Mouse (Mus musculus) c-Kit-positive CD71-negative TER-119-negative erythroid progenitor cells, embryonic 14.5 days (primary cell): ENCODE data around the gene Sh3pxd2a.
"Not testable (repeated sequence)": the region's sequence is repeated elsewhere in the genome, so short reads cannot be mapped to it uniquely, and the experiment has no call there.

ENCODE experiments used
- DNase-seq: peaks from one replicate; pipeline ENCODE4 v3.0.0-alpha.2; 2013; ENCODE audit warnings: low read depth

Sh3pxd2a gene

DNA sequence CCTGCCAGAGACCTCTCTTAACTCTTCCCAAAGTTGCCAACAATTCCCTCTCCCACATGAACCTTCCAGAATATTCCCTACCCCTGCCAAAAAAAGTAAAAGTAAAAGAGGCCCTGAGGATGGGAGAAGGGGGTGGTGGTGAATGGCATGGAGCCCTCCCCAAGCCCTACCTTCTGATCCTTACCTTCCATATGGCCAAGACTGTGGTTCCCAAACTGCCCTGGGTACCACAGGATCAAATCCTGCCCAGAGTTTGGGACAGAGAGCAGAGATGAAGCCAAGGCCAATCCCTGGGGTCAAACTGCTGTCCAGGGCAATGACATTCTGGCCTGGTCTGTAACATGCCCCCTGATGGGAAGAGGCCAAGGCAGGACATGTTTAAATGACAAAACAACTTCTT, 55.1 kb downstream of the Sh3pxd2a start:
- DNase-seq, result no peak

DNA sequence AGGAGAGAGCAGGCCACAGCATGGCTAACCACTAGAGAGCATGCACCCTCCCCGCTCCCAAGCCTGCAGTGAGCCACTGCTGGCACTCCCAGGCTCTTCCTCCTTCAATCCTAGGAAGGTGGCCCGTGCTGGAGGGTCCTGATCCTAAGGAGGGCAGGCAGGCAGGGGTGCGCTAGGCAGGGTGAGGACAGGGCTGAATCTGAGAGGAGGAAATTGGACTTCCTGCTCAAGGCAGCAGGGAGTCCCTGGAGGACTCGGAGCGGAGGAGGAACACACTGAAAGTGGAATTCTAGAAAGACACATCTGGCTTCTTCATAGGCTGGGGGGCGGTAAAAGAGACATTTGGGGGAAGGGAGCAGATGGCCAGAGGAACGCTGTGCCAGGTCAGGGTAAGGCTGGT, 55.5 kb downstream of the Sh3pxd2a start:
- no peak for DNase-seq

DNA sequence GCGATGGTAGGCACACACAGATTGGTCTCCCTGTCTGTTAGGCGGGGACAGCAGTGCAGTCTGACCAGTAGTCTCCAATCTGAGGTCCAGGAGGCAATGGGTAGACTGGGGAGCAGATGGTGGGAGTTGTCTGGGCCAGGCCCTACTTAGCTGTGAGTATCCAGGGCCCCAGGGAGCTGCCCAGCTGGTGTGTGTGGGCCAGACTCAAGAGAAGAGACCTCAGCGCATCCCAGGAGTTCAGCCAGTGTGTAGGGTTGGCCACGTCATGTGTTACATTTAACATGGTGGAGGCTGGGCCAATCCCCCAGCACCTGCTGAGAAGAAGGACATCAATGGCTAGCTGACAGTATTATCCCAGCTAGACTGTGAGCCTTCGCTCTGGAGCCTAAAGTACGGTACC, 56.9 kb downstream of the Sh3pxd2a start:
- no peak for DNase-seq

DNA sequence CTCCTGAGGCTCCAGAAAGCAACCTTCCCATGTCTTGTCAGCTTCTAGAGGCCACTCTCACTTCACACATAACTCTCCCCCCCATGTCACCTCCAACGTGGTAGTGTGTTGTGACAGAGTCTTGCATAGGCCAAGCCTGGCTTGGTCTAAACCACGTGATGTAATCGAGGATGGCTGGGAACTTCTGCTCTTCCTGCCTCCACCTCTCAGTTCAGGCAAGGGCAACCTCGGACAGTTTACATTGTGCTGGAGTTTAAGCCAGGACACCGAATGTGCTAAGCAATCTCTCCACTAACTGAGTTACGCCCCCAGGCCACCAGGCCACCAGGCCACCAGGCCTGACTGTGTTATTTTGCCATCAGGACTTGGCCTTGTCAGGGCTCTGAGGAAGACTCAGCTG, 57.7 kb downstream of the Sh3pxd2a start:
- DNase-seq, result no peak

DNA sequence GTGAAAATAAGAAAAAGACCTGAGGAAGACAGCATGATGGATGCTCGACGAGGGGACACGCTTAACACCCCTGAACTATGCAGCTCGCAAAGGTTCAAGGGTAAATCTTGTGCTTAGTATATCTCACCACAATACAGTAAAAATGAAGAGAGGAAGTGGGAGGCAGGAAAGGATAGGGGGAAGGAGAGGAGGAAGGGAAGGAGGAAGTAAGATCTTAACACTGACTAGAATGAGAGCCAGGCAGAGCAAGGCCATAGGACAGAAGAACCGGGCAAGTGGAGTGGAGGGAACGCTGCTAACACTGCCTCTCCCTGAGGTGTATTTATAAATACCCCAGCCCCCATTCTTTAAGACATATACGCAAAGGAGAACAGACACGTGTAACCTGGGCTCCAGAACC, 58.7 kb downstream of the Sh3pxd2a start:
- DNase-seq, result no peak

DNA sequence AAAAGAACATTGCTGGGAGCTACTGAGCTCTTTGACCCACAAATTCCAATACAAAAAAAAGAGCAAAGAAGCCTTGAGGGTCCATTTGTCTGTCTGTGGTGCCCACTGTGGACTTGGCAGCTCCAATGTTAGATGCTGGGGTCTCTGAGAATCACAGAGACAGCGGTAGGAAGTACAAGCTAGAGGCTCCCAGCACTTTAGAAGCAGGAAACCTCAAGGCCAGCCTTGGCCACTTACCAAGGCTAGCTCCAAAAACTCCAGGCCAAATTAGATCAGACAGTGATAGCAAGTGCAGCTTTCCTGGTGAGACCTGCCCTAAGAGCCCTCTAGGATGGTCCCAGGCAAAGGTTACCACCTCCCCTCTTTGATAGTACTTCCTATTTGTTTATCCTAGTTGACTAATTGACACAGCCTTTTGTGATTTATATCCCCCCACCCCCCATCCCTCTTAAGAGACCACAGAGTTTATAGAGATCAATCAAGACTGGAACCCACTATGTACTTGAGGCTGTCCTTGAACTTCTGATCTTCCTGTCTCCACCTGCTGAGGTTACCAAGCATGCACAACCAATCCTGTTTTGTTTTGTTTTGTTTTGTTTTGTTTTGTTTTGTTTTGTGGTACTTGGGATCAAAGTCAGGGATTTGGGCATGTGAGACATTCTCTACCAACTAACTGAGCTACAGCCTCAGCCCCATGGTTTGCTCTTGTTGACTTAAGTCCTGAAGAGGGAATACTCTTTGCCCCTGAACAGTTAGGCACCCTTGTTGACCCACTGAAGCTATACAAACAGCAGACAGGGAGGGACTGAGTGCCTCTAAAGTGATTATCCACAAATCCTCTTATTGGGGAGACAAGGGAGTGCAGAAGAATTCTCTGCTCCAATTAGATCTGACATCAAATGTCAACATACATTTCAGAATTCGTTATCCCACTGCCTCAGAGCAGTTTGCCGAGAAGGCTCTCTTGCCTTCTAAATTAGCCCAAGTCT, 60.5 kb downstream of the Sh3pxd2a start:
- no peak for DNase-seq

DNA sequence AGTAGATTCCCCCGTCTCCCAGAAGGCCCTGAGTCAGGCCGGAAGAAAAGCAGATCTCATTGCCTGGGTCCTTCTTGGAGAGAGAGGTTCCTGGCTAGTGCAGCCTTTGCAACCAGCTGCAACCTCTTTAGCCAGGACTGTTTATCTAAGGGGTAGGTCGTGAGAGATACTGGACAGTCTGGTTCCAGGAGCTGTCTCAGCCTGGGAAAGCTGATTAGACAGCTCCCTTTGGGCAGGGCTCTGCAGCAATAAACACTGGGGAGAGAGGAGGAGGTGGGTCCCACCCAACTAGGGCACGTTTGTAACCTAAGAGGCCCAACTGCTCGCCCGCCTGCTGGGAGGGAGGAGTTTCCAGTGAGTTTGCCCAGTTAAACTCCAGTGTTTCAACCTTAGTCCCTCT, 61.2 kb downstream of the Sh3pxd2a start:
- DNase-seq, result peak; percentile 26

DNA sequence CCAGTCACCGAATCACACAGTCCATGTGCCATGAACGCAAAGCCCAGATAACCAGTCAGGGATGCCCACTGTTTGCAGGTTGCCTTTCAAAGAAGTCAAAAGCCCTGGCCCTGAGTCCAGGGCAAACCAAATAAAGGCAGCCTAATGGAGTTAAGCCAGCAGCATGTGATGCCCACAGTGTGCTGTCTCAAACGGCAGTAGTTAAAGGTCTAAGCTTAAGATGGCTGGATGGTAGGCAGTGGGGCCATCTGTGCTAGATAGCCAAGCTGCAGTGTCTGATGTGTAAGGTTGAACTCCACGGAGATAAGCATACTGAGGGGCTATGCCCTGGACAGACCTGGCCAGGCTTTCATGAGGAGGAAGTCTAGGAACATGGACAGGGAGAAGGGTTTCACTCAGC, 61.7 kb downstream of the Sh3pxd2a start:
- no peak for DNase-seq

DNA sequence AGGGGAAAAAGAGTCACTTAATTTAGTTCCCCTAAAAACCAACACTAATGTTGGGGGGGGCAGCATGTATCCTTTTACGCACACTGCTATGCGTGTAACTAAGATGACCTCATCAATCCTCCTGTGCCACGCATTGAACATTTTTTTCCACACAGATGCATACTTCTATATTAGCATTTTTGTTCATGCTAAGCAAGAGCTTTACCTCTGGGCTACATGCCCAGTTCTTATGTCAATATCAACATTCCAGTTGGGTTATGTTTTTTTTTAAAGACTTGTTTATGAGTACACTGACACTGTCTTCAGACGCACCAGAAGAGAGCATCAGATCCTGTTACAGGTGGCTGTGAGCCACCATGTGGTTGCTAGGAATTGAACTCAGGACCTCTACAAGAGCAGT, 64.5 kb downstream of the Sh3pxd2a start:
- DNase-seq, result no peak

DNA sequence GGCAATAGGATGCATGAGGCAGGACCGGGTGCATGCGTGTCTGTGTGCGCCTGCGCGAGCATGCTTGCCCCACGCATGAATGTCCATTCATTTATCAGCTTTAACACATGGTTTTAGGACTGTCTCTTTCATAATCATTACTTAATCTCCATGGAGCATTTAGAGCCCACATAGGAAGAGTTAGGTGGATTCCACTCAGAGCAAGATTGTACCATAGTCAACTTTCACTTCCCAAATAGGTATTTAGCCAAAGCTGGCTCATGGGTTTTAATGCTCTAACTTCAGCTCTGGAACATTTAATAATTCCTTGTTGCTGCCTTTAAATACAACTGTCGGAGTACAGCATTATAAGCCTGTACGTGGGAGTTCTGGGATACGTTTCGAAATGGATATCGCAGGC, 65.2 kb downstream of the Sh3pxd2a start:
- DNase-seq, result no peak

DNA sequence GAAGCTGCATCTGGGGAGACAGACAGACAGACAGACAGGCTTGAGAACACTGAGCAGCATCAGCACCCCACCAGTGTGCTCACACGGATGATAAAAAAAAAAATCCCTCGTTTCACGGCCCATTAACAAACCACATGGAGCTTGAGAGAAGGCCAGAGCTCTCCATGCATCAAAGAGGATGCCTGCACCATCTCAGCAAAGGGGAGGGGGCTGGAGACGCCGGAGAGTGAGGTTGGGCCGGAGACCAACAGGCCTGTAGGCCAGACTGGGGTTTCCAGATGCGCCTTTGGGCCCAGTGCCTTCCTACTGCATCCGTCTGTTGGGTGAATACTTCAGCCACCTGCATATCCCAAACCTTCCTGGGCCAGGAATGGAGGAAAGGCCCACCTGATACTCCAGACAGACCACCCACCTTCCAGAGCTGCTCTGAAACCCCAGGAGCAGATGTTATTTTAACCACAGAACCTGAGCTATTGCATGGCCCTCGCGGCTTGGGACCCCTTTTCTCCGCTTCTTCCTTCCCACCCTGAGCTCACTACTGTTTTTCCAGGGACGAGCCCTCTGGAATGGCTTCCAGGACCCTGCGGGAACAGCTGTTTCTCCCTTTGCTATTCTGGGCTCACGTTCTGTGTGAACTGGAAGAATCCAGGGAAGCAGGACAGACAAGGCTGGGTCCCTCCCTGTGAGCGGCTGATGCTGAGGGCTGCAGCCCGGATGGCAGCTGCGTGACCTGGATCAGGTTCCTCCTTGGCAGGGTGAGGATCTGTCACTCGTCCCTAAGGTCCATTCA, 66.1 kb downstream of the Sh3pxd2a start:
- no peak for DNase-seq

DNA sequence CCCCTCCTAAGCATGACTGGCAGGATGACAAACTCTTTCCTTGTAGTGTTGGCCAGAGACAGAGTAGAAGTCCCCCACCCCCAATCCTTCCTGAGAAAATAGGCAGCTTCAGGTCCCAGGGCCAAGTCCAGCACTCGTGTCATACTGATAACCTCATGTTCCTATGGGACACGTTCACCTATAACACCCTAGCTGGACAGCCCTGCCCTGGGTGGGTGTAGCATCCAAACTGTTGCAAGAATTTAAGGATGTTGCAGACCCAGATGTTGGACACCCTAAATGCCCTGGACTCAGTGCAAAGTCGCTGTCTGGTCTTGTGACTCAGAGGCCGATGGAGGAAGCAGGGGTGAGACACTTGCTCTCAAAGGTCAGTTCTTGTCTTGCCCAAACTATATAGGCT, 68.9 kb downstream of the Sh3pxd2a start:
- no peak for DNase-seq

DNA sequence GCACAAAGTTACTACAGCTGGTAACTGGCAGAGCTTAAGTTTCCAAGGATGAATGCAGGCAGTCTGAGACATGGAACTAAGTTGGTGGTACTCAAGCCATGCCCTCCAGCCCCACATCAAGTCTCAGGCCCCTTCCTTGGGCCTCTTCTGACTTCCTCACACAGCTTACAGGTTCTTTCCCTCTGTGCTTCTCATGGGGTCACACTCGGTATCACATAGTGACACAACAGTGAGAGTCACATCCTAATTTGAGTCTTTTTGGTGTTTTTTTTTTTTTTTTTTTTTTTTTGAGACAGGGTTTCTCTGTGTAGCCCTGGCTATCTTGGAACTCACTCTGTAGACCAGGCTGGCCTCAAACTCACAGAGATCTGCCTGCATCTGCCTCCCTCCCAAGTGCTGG, 69.4 kb downstream of the Sh3pxd2a start:
- not testable (repeated sequence) for DNase-seq

DNA sequence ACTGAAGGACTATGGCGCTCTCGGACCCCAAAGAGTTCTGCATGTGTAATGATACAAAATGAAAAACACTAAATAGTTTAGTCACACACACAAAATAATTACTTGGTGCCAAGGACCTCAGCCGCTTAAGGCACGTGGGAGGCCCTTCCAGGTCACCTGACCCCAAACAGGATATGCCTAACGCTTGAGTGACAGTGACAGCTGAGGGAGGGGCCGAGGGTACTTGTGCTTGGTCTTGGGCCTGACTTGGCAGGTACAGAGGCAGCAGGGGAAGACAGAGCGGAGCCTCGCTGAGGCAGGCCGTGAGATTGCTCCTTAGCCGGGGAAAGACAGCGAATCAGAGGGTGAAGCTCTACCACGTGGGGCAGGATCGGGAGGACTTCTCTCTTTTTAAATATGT, 73.3 kb downstream of the Sh3pxd2a start:
- no peak for DNase-seq

DNA sequence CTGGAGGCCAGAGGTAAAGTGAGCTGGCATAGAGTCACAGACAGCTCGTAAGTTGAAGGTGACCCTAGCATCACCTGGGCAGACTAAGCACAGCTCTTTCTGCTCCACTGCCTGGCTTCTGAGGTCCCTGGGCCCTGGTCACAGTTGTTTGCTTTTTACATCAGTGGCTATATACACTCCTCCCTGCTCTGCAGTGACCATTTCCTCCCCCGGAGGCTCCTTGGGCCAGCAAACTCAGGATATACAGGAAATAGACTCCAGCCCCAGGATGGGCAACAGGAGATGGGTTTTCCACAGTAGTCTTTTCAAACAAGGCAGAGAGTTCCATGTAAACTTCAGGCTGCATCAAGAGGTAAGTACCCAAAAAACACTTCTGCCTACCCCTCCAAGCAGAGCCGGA, 76.3 kb downstream of the Sh3pxd2a start:
- no peak for DNase-seq

DNA sequence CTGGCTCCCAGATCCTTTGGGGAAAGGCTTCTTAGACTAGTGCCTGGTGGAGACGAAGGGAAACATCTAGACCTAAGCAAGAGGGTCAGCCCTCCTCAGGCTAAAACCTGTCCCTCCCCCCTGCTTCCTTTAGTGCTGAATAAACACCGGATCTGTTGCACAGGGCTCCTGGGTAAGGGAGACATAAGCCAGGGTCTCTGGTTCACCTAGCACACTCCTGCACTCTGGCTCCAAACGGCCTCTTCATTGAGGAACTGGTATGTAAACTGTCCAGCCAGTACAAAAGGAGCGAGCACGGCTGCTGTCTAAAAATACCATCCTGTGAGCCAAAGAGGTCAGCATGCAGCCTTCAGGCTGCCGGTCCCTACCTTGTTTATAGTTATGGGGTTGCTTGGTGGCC, 76.8 kb downstream of the Sh3pxd2a start:
- DNase-seq, result no peak

DNA sequence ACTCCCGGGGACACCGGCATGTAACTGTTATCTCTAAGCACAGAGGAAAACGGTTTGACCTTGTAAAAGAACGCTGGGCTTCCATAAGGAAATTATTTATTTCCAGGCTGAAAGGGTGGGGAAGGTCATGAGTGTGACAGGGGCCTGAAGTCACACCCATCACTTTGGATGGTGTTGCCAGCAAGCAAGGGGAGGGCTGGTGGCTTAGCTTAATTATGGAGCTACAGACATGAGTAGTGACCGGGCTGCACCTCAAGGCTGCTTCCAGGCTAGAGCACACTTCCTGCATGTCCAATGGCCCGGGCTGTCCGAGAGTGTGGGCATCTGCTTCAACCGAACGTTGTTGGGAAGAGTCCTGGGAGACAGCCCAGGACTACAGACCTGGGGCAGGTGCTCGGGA, 78.2 kb downstream of the Sh3pxd2a start:
- no peak for DNase-seq

DNA sequence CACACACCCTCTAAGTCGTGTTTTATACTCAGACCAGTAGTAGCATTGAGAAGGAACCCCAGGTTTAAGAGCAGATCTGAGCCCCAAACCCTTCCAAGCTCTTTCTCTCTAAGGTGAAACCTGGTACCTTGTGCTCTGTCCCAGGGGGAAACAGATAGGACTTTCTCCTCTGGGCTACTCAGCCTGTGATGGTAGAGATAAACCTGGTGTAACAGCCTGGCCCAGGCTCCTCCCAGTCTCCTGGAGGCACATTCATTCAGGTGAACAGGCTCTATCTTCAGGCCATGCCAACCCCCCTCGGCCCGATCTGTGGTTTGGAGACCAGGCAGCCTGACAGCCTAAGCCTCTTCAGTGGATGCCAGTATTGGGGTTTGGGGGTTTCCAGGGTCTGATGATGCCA, 79.6 kb downstream of the Sh3pxd2a start:
- no peak for DNase-seq

DNA sequence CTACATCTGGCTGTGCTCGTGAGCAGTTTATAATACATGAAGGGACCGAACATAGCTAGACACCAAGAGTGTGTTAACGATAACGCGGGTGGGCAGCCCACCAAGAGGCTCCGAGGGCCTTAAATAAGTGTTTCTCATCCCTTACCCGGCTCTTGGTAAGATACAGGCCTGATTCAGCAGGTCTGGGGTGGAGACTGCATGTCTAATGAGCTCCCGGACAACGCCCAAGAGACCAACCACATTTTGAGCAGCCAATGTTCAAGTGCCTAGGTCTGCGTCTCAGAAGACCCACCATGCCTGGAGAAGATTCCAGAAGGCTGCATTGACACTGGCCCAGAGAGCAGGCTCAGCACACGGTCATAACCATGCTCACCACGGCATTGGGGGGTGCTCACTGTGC, 80.2 kb downstream of the Sh3pxd2a start:
- DNase-seq, result no peak

DNA sequence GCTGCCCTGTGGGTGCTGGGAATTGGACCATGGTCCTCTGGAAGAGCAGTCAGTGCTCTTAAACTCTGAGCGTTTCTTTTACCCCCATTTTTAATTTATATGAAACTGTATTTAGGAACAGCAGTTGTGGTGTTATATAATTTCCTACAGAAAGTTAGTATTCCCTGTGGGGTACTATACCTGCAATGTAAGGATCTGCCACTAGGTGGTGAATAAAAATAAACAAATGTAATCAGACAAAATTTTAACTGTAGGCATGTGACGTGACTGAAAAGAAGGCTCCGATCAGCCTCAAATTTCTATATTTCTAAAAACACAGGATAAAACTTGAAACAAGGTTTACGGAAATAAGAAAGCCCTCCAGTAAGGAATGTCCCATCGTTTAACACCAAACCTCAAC, 81.9 kb downstream of the Sh3pxd2a start:
- DNase-seq, result no peak

DNA sequence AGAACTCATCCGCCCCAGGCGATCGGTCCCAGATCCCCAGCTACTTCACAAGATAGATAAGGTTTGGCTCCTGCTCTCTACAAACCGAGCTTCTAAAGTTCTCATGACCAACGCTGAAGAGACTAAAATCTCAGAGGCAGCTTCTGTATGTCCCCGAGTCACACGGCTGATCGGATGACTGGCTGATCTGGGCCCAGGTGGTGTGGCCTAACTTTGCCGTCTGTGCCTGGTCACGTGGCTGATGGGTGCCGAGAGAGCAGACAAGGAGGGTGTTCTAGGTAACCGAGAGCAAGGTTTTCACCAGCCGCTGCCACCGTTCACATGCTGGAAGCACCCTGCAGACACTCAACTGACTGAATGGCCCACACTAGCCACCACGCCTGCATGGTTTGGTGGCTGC, 83.2 kb downstream of the Sh3pxd2a start:
- DNase-seq, result no peak

DNA sequence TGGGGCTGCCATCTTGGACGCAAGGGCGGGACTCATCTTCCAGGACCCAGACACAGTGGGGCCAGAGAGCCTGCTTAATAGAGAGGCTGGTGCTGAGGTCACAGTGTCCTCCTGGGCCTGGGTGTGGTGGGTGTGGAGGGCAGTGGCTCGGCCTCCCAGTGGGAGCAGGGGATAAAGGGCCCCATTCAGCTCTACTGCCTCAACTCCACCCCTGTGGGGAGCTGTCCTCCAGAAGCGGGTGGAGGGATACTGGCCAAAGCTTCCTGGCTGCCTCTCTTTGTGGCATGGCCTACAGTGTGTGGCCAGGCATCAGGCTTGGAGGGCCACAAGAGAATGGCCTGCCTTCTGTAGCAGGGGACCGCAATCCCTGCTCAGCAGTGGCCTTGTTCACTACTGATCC, 85.1 kb downstream of the Sh3pxd2a start:
- no peak for DNase-seq

DNA sequence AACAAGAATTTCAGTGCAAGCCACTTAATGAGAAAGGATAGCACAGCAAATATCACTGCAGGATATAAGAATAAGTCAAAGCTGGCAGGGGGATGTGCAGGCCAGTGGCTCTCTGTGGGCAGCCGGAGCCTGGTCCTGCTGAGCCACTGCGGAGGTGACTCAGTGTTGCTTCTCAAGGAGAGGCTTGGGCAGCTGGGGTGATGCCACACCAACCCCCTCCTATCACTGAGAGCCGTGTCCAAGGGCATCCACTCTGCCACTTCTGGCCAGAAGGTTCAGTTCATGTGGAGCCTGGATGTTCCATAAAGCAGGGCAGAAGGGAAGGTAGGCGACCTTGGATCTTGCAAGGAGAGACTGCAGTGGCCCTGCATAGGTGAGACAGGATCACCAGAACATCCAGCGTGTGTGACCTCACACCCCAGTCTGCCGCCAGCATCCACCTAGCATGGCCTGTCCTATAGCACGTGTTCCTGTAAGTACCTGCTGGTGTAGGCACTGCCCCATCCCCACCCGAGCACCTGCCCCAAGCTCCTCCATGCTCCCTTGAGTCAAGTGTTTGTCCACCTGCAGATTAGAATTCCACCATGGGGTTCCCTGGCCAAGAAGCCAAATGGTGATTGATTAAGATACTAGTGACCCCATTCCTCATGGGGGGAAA, 89.2 kb downstream of the Sh3pxd2a start:
- no peak for DNase-seq
